Mouse (Mus musculus): ENCODE results near the gene Fam133b.
"Not testable (repeated sequence)": the region's sequence is repeated elsewhere in the genome, so short reads cannot be mapped to it uniquely, and the experiment has no call there.

Gene Fam133b

DNA sequence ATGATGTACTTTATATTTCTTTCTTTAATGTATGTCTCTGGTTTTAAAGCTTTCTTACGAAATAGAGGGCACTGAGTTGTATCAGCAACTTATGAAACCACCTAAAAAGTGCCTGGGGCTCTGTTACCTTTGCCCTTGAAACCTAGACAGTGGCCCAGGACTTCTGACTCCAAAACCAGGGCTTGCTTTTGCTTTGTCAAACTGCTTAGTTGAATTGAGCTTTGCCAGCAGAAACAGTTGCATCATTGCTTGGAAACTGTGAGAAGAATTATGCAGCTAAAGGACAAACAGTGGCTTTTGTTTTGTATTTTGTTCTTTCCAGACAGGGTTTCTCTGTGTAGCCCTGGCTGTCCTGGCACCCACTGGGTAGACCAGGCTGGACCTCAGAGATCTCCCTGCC is 56.7 kb downstream of the Fam133b start:
- no peak for DNase-seq (ENCODE audit: low spot score in 2 of 2)

DNA sequence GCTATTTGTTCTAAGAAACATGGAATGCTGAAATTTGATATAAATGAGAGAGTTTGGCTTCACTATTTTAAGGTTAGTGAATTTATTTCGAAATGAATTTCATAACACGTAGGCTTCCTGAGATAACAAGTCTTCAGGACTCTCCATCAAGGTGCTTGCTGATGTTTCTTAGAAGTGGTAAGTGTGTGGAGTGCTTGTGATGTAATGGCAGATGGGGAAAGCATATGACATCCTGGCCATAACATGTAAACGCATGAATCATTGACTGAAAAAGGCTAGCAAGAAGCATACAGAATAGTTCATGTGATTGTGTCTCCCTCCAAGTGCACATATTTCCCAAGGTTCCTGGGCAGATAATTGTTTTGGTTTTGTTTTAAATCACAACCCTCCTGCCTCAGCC is 57.2 kb downstream of the Fam133b start:
- no peak for DNase-seq (ENCODE audit: low spot score in 2 of 2)

DNA sequence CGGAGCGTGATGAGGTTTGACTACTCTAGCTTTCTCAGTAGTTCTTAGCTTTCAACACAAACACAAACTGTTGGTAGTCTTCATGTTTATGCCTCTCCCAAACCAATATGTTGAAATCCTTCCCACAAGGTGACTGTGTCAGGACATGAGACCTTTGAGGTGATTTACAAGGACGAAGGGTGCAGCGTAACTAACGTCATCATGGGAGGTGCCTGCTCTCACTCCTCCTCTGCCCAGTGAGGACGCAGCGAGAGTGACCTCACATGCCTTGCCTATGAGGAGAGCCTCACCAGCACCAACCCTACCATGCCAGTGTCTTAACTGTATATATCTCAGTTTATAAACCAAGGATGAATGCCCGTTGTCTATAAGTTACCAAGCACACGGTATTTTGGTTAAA is 63.5 kb downstream of the Fam133b start:
- DNase-seq (ENCODE audit: low spot score in 2 of 2): no peak

DNA sequence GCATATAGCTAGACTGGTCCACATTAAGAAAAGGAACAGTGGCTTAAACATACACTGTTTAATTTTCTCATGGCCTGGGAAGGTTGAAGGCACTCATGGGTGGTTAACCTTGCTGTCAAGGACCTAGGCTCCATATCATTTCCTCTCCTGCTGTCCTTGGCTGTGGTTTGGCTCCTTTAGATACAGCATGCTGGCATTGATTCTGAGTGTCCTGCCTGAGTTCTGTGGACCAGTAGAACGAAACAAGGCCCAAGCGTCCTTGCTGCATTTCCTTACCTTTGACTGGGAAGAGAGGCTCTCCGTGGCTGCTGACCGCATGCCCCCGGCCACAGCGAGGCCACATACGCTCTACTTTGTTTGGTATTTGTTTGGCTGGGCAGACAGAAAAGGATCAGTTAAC is 65.6 kb downstream of the Fam133b start:
- DNase-seq (ENCODE audit: low spot score in 2 of 2): no peak

DNA sequence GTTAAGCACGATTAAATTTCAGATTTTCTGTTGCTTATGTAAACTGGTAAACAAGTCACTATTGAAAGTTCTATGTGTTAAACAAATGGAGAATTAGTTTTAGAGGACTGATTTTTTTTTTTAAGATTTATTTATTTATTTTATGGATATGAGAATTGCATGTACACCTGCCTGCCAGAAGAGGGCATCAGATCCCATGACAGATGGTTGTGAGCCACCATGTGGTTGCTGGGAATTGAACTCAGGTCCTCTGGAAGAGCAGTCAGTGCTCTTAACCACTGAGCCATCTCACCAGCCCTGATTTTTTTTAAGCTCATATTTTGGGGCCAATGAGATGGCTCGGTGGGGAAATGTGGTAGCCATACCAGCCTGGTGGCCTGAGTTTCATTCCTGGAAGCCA is 68.2 kb downstream of the Fam133b start:
- not testable (repeated sequence) for DNase-seq (ENCODE audit: low spot score in 2 of 2)

Measured in right cerebral cortex, adult 2 months (tissue).